Mouse (Mus musculus) granulocyte monocyte progenitor cell, adult 5-6 weeks (primary cell): Measurements from ENCODE around the gene Mmp14. TPM values are rescaled to one million over a fixed set of nuclear protein-coding genes. Genes with fewer than 3 reads are reported as not detected.

Source experiments
- total RNA-seq, 2 experiments: library from RNA; stranded (forward) in 1 of 2; stranded (reverse) in 1 of 2; fragments of 200-712, 200-1000 nt in 1 of 2; fragments of >200 nt in 1 of 2; fragmentation: Nextera tagmentation in 1 of 2; gene quantifications; 2 replicates each; pipeline ENCODE4 v1.2.3; 2014 to 2017

Gene Mmp14
- total RNA-seq, 2 experiments from 2014 or later: not detected

Other genes starting within 250 kb of the Mmp14 start
- gene Dad1, start 177.5 kb upstream of the Mmp14 start, total RNA-seq (2014; fragmentation: Nextera tagmentation): 248 and 260 TPM in 2 replicates
- gene Dad1, start 177.5 kb upstream of the Mmp14 start, total RNA-seq (2017): 123 and 177 TPM in 2 replicates
- gene Abhd4, start 177.4 kb upstream of the Mmp14 start, total RNA-seq (2014; fragmentation: Nextera tagmentation): 39.9 and 41.9 TPM in 2 replicates
- 24.3 and 24.9 TPM in 2 replicates for gene Abhd4, start 177.4 kb upstream of the Mmp14 start, total RNA-seq (2017)
- not detected in 2 replicates for gene Olfr49, start 146.7 kb upstream of the Mmp14 start, total RNA-seq (2014; fragmentation: Nextera tagmentation)
- not detected in 2 replicates for gene Olfr49, start 146.7 kb upstream of the Mmp14 start, total RNA-seq (2017)
- gene Oxa1l, start 70.8 kb upstream of the Mmp14 start, total RNA-seq (2014; fragmentation: Nextera tagmentation): 43.2 and 53.8 TPM in 2 replicates
- 30.6 and 51.1 TPM in 2 replicates for gene Oxa1l, start 70.8 kb upstream of the Mmp14 start, total RNA-seq (2017)
- 10.3 and 10.7 TPM in 2 replicates for gene Slc7a7, start 13.8 kb upstream of the Mmp14 start, total RNA-seq (2014; fragmentation: Nextera tagmentation)
- gene Slc7a7, start 13.8 kb upstream of the Mmp14 start, total RNA-seq (2017): 3.0 and 3.1 TPM in 2 replicates
- 63.7 and 100 TPM in 2 replicates for gene Mrpl52, start 4.7 kb upstream of the Mmp14 start, total RNA-seq (2014; fragmentation: Nextera tagmentation)
- 34.0 and 40.1 TPM in 2 replicates for gene Mrpl52, start 4.7 kb upstream of the Mmp14 start, total RNA-seq (2017)
- gene Lrp10, start 32.5 kb downstream of the Mmp14 start, total RNA-seq (2014; fragmentation: Nextera tagmentation): 37.3 and 41.5 TPM in 2 replicates
- 20.0 and 23.7 TPM in 2 replicates for gene Lrp10, start 32.5 kb downstream of the Mmp14 start, total RNA-seq (2017)
- gene Rem2, start 44.5 kb downstream of the Mmp14 start, total RNA-seq (2014; fragmentation: Nextera tagmentation): not detected in 2 replicates
- not detected in 2 replicates for gene Rem2, start 44.5 kb downstream of the Mmp14 start, total RNA-seq (2017)
- gene Prmt5, start 85.9 kb downstream of the Mmp14 start, total RNA-seq (2014; fragmentation: Nextera tagmentation): 69.5 and 89.4 TPM in 2 replicates
- 57.4 and 68.2 TPM in 2 replicates for gene Prmt5, start 85.9 kb downstream of the Mmp14 start, total RNA-seq (2017)
- 70.3 and 79.6 TPM in 2 replicates for gene Haus4, start 123.0 kb downstream of the Mmp14 start, total RNA-seq (2014; fragmentation: Nextera tagmentation)
- 85.8 and 93.8 TPM in 2 replicates for gene Haus4, start 123.0 kb downstream of the Mmp14 start, total RNA-seq (2017)
- gene Ajuba, start 145.9 kb downstream of the Mmp14 start, total RNA-seq (2014; fragmentation: Nextera tagmentation): 0.77 and 1.0 TPM in 2 replicates
- gene Ajuba, start 145.9 kb downstream of the Mmp14 start, total RNA-seq (2017): 1.2 and 2.1 TPM in 2 replicates
- gene 4931414P19Rik, start 174.4 kb downstream of the Mmp14 start, total RNA-seq (2014; fragmentation: Nextera tagmentation): 5.8 and 9.9 TPM in 2 replicates
- gene 4931414P19Rik, start 174.4 kb downstream of the Mmp14 start, total RNA-seq (2017): 3.6 and 4.3 TPM in 2 replicates
- 237 and 287 TPM in 2 replicates for gene Psmb5, start 186.4 kb downstream of the Mmp14 start, total RNA-seq (2014; fragmentation: Nextera tagmentation)
- gene Psmb5, start 186.4 kb downstream of the Mmp14 start, total RNA-seq (2017): 63.3 and 69.9 TPM in 2 replicates
- gene Psmb11, start 189.8 kb downstream of the Mmp14 start, total RNA-seq (2014; fragmentation: Nextera tagmentation): 0.09 TPM in 1 of 2 replicates, not detected in the other
- not detected in 2 replicates for gene Psmb11, start 189.8 kb downstream of the Mmp14 start, total RNA-seq (2017)
- gene Gm17606, start 209.3 kb downstream of the Mmp14 start, total RNA-seq (2014; fragmentation: Nextera tagmentation): not detected in 2 replicates
- not detected in 2 replicates for gene Gm17606, start 209.3 kb downstream of the Mmp14 start, total RNA-seq (2017)
- gene Cdh24, start 209.8 kb downstream of the Mmp14 start, total RNA-seq (2014; fragmentation: Nextera tagmentation): 0.54 and 1.4 TPM in 2 replicates
- gene Cdh24, start 209.8 kb downstream of the Mmp14 start, total RNA-seq (2017): 0.39 and 0.41 TPM in 2 replicates